Mouse (Mus musculus): ENCODE results near the gene Wdr45.

Gene Wdr45

DNA sequence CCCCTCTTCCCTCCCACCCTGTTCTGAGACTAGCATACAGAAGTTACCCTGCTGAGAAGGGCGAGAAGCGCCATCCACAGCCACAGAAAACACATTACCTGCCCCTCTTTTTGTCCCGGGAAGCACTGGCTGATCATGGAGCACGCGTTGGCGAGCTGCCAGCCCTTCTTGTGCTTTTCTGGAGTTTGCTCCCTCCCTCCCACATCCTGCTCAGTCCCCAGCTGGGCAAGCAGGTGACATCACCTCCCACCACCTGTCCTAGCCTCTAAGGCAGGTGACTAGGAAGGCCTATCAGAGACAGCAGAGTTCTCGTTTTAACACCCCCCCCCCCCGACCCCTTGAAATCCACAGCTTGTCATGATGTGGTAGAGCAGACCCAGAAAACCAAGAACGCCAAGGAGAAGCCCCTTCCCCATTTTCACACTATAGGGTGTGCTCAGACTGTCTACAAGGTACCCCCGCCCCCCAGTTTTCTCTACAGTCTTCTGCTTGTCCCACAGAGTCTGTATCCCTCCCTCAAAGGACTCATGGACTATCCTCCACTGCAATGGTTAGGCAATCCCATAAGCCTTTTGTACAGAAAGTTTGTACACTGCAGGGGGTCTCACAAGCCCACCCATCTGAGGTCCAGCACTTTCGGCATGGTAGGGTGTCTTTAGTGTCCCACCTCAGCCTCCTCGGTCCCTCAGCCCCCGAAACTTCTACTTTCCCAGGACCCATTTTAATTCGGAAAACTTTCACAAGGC lies 25.4 kb downstream of the Wdr45 start:
- ChIA-PET CTCF (interaction anchor here in 2 of 4 experiments (0.7 to 1.0 kb wide), 2 partner anchors 164 to 276 kb away, joined by 3 read pairs; no protein-coding TSS in a partner anchor), POLR2A (interaction anchor here in 3 of 4 experiments (0.5 to 2.9 kb wide), 13 partner anchors 10 to 393 kb away, joined by 3 to 12 read pairs (median 4); partner anchors contain the start of genes Praf2 (in 2 of the 3), Gm45208 (in 1 of the 3), Hdac6 (in 1 of the 3) and Wdr13 (in 1 of the 3))

DNA sequence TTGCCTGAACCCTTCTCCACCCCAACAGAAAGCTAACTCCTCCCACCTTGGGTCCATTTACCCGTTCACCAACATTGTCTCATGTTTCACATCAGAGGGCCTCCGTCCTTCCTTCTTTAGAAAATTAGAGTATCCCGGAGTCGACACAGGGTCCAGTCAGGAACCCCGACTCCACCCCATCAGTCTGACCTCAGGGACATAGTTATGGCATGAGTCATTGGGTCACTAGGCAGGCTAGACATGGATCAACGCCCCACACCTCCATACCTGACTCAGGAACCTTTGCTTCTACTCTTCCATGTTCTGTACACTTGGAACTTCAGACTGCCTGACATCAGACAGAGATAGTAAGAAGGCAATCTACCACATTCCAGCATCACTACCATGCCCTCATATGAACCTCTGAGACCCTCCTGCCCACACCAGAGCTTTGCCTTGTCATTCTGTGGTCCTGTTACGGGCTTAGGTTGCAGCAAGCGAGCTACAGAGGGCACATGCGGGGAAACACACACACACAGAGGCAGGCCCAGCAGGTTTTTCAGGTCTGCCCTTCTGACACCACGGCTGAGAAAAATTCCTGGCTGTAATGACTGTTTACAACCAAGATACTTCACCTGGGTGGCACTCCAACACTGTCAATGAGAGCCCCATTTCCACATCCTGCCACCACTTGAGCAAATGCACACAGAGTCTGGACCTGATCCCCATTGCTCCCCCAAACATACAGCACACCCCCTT lies 26.1 kb downstream of the Wdr45 start:
- CTCF ChIA-PET = interaction anchor here in 1 of 4 experiments (1.0 kb wide), 1 partner anchor 276 kb away, joined by 3 read pairs; no protein-coding TSS in a partner anchor

GRCm38 (mm10) chrX:7741103-7741502 lies 27.0 kb downstream of the Wdr45 start:
- ChIA-PET CTCF (interaction anchor here in 1 of 4 experiments (1.7 kb wide), 1 partner anchor 8 kb away, joined by 5 read pairs; no protein-coding TSS in a partner anchor), POLR2A (interaction anchor here (0.6 to 2.9 kb wide), 8 partner anchors 10 to 35 kb away, joined by 3 to 12 read pairs (median 4); partner anchors contain the start of gene Praf2 (in 3 of the 4))

More for the DNA sequence above, 26.1 kb downstream of the Wdr45 start:
- POLR2A ChIA-PET = interaction anchor here in 3 of 4 experiments (0.6 to 2.9 kb wide), 9 partner anchors 12 to 207 kb away, joined by 3 to 12 read pairs (median 5); partner anchors contain the start of genes Praf2 (in 3 of the 3), Gm45208 (in 1 of the 3) and Hdac6 (in 1 of the 3)

DNA sequence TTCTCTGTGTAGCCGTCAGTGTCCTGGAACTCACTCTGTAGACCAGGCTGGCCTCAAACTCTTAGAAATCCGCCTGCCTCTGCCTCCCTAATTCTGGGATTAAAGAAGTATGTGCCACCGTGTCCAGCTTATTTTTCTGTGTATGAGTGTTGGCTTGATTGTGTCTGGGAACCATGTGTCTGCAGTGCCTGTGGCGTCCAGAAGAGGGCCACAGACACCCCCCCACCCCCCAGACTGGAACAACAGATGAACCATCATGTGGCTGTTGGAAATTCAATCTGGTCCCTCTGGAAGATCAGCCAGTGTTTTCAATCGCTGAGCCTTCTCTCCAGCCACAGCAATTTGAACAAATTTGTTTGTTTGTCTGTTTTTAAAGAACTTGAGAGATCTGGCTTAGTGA lies 29.3 kb downstream of the Wdr45 start:
- ChIA-PET CTCF (interaction anchor here in 3 of 4 experiments (0.6 to 1.7 kb wide), 14 partner anchors 10 to 1243 kb away, joined by 3 to 12 read pairs (median 3); no protein-coding TSS in a partner anchor), POLR2A (interaction anchor here in 3 of 4 experiments (0.5 to 1.6 kb wide), 9 partner anchors 10 to 115 kb away, joined by 3 to 12 read pairs (median 4); partner anchors contain the start of genes Praf2 (in 1 of the 3), Tfe3 (in 1 of the 3) and Wdr45 (in 1 of the 3))

DNA sequence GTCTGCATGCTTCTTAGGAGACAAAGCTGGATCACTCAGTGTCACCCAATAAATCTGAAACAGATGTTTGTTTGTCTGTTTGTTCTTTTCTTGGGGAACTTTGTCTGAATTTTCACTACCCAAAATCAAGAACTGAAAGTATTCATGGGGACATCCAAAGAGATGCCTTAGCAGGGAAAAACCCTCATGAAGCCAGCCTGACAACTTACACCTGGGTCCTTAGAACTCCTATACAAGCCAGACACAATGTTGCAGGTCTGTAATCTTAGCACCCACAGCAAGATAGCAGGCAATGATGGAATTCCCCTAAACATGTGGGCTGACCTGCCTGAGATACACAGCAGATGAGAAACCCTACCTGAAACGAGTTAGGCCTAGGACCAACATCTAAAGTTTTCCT lies 30.8 kb downstream of the Wdr45 start:
- ChIA-PET POLR2A (no interaction called here), CTCF (interaction anchor here in 1 of 4 experiments (0.6 kb wide), 1 partner anchor 379 kb away, joined by 7 read pairs; no protein-coding TSS in a partner anchor)

GRCm38 (mm10) chrX:7745429-7745828 lies 31.3 kb downstream of the Wdr45 start:
- CTCF ChIA-PET = interaction anchor here in 1 of 4 experiments (0.6 kb wide), 1 partner anchor 379 kb away, joined by 7 read pairs; no protein-coding TSS in a partner anchor
- POLR2A ChIA-PET = interaction anchor here in 1 of 4 experiments (0.7 kb wide), 1 partner anchor 165 kb away, joined by 5 read pairs; no protein-coding TSS in a partner anchor

DNA sequence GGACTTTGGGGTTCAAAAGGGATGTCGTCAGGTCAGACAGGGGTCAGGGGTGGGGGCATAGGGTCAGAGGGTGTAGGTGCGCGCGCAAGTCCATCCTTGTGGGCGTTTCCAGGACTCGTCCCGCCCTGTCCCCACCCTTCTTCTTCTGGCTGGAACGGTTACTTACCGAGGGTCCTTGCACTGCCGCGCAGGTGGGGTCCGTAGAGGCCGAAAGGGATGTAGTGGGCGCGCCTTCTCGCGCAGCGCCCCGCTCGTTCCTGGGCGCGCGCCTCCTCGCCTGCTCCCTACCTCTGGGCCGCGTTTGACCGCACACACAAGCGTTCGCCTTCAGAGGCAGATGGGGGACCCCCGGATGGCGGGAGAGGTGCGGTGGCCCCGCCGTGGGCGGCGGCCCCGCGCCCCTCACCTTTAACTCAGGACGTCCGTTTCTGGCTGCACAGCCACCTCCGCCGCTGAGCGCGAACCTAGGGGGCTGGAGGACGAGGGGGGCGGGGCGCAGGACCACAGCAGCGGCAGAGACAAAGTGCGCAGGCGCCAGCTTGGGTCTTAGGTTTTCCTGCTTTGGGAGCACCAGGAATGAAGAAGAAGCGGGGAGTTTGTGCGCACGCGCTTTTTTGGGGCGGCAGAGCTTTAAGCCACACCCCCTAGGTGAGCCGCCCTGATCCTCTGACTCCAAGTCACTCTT lies 36.4 kb downstream of the Wdr45 start, which contains the start of gene Ccdc120:
Gene Ccdc120, minus strand, starts transcription at position 474 of the 685 bp plus-strand sequence.
- POLR2A ChIA-PET = interaction anchor here in 3 of 4 experiments (0.5 to 1.4 kb wide), 11 partner anchors 12 to 72 kb away, joined by 3 to 17 read pairs (median 4); partner anchors contain the start of genes Kcnd1 (in 1 of the 3), Praf2 (in 1 of the 3), Tfe3 (in 1 of the 3) and Wdr45 (in 1 of the 3)
- CTCF ChIA-PET = interaction anchor here in 1 of 4 experiments (0.9 to 1.1 kb wide), 4 partner anchors 12 to 42 kb away, joined by 3 to 8 read pairs (median 4); partner anchors contain the start of gene Tfe3

GRCm38 (mm10) chrX:7753627-7754026 lies 39.5 kb downstream of the Wdr45 start:
- ChIA-PET CTCF (interaction anchor here in 3 of 4 experiments (0.6 to 1.7 kb wide), 9 partner anchors 15 to 264 kb away, joined by 3 to 7 read pairs (median 4); no protein-coding TSS in a partner anchor), POLR2A (interaction anchor here in 2 of 4 experiments (0.5 to 1.3 kb wide), 6 partner anchors 10 to 306 kb away, joined by 3 read pairs; partner anchors contain the start of gene Gripap1 (in 1 of the 2))

DNA sequence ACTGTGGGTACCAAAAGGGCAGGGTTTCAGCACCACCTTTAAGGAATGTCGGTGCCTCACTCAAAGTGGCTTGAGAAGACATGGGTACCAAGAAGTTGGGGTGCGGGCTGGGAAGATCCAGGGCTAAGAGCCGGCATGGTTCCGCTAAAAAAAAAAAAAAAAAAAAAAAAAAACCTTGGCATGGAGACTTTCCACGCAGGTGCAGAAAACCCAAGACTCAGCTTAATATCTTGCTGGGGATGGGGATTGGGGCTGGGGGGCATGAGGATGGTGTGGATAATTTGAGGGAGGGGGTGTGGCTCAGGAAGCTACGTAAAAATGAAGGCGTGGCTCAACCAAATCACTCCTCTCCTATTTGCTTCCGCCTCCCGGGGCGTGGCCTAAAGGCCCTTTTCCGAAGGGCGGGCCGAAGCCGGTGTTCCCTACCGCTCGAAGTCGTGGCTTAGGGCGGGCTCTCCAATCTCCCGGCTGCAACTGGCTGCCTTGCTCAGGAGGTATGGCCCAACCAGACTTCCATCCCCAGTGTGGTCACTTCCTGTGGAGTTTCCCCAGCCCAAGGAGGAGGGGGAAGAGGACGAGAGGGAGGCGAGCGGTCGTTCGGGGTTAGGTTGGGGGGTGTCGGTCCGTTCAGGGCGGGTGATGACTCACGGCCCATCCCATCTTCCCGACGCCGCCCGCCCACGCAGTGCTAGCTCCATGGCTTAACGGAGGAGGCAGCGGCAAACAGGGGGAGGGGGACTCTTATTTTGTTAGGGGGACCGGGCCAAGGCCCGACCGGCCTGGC lies 48.2 kb downstream of the Wdr45 start, which contains the start of gene Tfe3:
Gene Tfe3, plus strand, starts transcription at position 424 of the 784 bp plus-strand sequence.
- POLR2A ChIA-PET = interaction anchor here in 3 of 4 experiments (0.6 to 6.6 kb wide), 27 partner anchors 9 to 528 kb away, joined by 3 to 61 read pairs (median 4); partner anchors contain the start of genes Gm45208 (in 3 of the 3), Ccdc120 (in 1 of the 3), Gripap1 (in 1 of the 3) and Hdac6 (in 1 of the 3)
- CTCF ChIA-PET = interaction anchor here in 3 of 4 experiments (0.6 to 1.3 kb wide), 3 partner anchors 11 to 341 kb away, joined by 3 to 12 read pairs (median 4); partner anchors contain the start of gene Ccdc120 (in 1 of the 3)

- CTCF ChIA-PET = interaction anchor here in 2 of 4 experiments (0.6 to 1.7 kb wide), 3 partner anchors 12 to 52 kb away, joined by 3 to 4 read pairs (median 4); partner anchors contain the start of gene Ccdc120 (in 1 of the 2)
- POLR2A ChIA-PET = interaction anchor here in 2 of 4 experiments (0.6 to 6.6 kb wide), 15 partner anchors 12 to 383 kb away, joined by 3 to 61 read pairs (median 4); partner anchors contain the start of genes Gm45208 (in 2 of the 2), Ccdc120 (in 1 of the 2), Gripap1 (in 1 of the 2) and Kcnd1 (in 1 of the 2)
Observed at GRCm38 (mm10) chrX:7762921-7763197, 48.7 kb downstream of the Wdr45 start.

GRCm38 (mm10) chrX:7763631-7764393 lies 49.7 kb downstream of the Wdr45 start:
- POLR2A ChIA-PET = interaction anchor here in 3 of 4 experiments (0.5 to 6.6 kb wide), 39 partner anchors 10 to 401 kb away, joined by 3 to 61 read pairs (median 4); partner anchors contain the start of genes Praf2 (in 3 of the 3), Ccdc120 (in 2 of the 3), Gm45208 (in 2 of the 3) and Hdac6 (in 2 of the 3)
- CTCF ChIA-PET = interaction anchor here in 1 of 4 experiments (1.7 to 1.8 kb wide), 2 partner anchors 30 to 362 kb away, joined by 4 read pairs; no protein-coding TSS in a partner anchor

DNA sequence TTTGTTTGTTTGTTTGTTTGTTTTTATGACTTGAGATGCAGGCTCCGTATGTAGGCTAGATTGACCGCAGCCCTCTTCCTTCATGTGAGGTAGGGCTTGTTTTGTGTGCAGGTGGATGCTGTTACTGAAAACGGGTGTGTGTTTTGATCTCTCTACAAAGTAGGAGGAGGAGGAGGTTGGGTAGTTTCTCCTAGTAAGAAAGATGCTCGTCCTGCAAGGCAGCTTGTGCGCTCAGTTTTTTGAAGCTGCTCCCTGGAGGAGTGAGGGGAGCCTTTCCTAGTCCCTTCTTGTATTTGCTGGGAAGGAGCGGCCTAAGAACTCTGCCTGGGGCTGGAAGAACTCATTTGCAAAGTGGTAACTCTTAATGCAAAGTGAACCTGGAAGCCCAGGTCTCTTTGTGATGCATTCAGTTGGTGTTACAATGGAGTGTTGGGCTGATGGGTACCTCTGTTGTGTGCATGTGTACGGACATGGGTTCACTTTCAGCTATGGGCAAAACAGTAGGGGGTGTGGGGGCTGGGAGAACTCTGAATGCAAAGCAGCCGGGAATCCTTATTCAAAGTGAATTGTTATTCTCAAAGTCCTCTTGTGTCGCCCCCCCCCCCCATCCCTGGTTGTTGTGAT lies 50.6 kb downstream of the Wdr45 start:
- ChIA-PET CTCF (interaction anchor here in 1 of 4 experiments (0.7 to 1.8 kb wide), 4 partner anchors 31 to 361 kb away, joined by 3 to 4 read pairs (median 4); no protein-coding TSS in a partner anchor), POLR2A (interaction anchor here in 3 of 4 experiments (0.7 to 6.6 kb wide), 53 partner anchors 9 to 410 kb away, joined by 3 to 61 read pairs (median 4); partner anchors contain the start of genes Ccdc120 (in 3 of the 3), Praf2 (in 3 of the 3), Gm45208 (in 2 of the 3) and Gripap1 (in 2 of the 3))

- POLR2A ChIA-PET = interaction anchor here in 3 of 4 experiments (0.6 to 6.6 kb wide), 53 partner anchors 10 to 409 kb away, joined by 3 to 61 read pairs (median 4); partner anchors contain the start of genes Ccdc120 (in 3 of the 3), Gm45208 (in 2 of the 3), Gripap1 (in 2 of the 3) and Otud5 (in 2 of the 3)
- CTCF ChIA-PET = interaction anchor here in 2 of 4 experiments (0.6 to 1.8 kb wide), 5 partner anchors 23 to 360 kb away, joined by 3 to 7 read pairs (median 4); no protein-coding TSS in a partner anchor
Observed at GRCm38 (mm10) chrX:7765281-7765670, 51.1 kb downstream of the Wdr45 start.

- POLR2A ChIA-PET = interaction anchor here in 3 of 4 experiments (0.6 to 6.6 kb wide), 51 partner anchors 9 to 374 kb away, joined by 3 to 61 read pairs (median 4); partner anchors contain the start of genes Ccdc120 (in 3 of the 3), Gm45208 (in 2 of the 3), Gripap1 (in 2 of the 3) and Otud5 (in 2 of the 3)
- CTCF ChIA-PET = interaction anchor here in 3 of 4 experiments (0.6 to 1.4 kb wide), 4 partner anchors 22 to 32 kb away, joined by 3 to 7 read pairs (median 4); no protein-coding TSS in a partner anchor
Observed at GRCm38 (mm10) chrX:7765764-7766163, 51.6 kb downstream of the Wdr45 start.

All from embryonic stem cell, embryonic (primary cell).